Mouse (Mus musculus) Patski (cell line): ENCODE data around the gene Tgfbrap1. TPM values are rescaled to one million over a fixed set of nuclear protein-coding genes. Genes with fewer than 3 reads are reported as not detected.
"Not testable (repeated sequence)": the region's sequence is repeated elsewhere in the genome, so short reads cannot be mapped to it uniquely, and the experiment has no call there.

Source experiments
- ATAC-seq: fragments of 100-300 bp; one replicate; pipeline ENCODE4 v1.8.0; 2021
- CTCF ChIA-PET: fragments of 350-600 bp; sonication (Branson Sonifier 250); formaldehyde crosslinking; loops from one replicate; lab custom pipeline; 2022; ENCODE audit warnings: inconsistent platforms; lab: Charles Lee
- POLR2A ChIA-PET: fragments of 350-600 bp; sonication (Branson Sonifier 250); formaldehyde crosslinking; loops from one replicate; lab custom pipeline; 2022; ENCODE audit warnings: antibody characterized with exemption, inconsistent platforms; lab: Charles Lee
- DNase-seq: peaks from one replicate; pipeline ENCODE4 v3.0.0-alpha.2; 2011; ENCODE audit warnings: low read depth, low spot score
- H3K27me3 ChIP-seq: fragments of 371-371 bp; one replicate; pipeline ENCODE4 v1.5.1; 2021
- CTCF ChIP-seq: fragments of 100-300 bp; IDR thresholded peaks from one replicate; pipeline ENCODE4 v1.5.1; 2021
- in situ Hi-C: fragments of 300-500 bp; cut with MboI; formaldehyde crosslinking; loops from 3 replicates; pipeline ENCODE4 v1.11.1; 2018; ENCODE audit warnings: low pct_unique_long_range_greater_than_20kb, mixed read lengths
- polyA plus RNA-seq: library from polyadenylated mRNA; unstranded; gene quantifications from one replicate; pipeline ENCODE4 v1.2.3, GENCODE M21; 2021

The Tgfbrap1 gene
- polyA plus RNA-seq, 1 experiment from 2014 or later: 24.4 TPM

GRCm38 (mm10) chr1:43139587-43140266, 41.3 kb upstream of the Tgfbrap1 start:
- ATAC-seq (peak; percentile 52), DNase-seq (no peak)
- in situ Hi-C loops: loop anchor here (5.0 to 10.0 kb wide), 2 partner anchors 128 to 605 kb away; no protein-coding TSS in a partner anchor
- POLR2A ChIA-PET: interaction anchor here (0.6 to 4.0 kb wide), 11 partner anchors 20 to 125 kb away, joined by 3 to 28 read pairs (median 3); no protein-coding TSS in a partner anchor
- CTCF ChIA-PET: interaction anchor here (0.8 to 3.9 kb wide), 21 partner anchors 9 to 135 kb away, joined by 3 to 51 read pairs (median 7); no protein-coding TSS in a partner anchor
- H3K27me3 ChIP-seq: no peaks in the 10 kb centered on the region
- peak; percentile 94 for TF ChIP-seq CTCF

GRCm38 (mm10) chr1:43138268-43138812, 39.9 kb upstream of the Tgfbrap1 start:
- POLR2A ChIA-PET: interaction anchor here (1.3 to 4.0 kb wide), 3 partner anchors 24 to 121 kb away, joined by 3 to 28 read pairs (median 6); no protein-coding TSS in a partner anchor
- H3K27me3 ChIP-seq: no peaks in the 10 kb centered on the region
- peak; percentile 66 for TF ChIP-seq CTCF
- DNase-seq (no peak), ATAC-seq (no peak)
- in situ Hi-C loops: loop anchor here (10.0 kb wide), 1 partner anchor 606 kb away; no protein-coding TSS in a partner anchor
- CTCF ChIA-PET: interaction anchor here (1.0 to 3.9 kb wide), 12 partner anchors 10 to 136 kb away, joined by 3 to 51 read pairs (median 8); no protein-coding TSS in a partner anchor

GRCm38 (mm10) chr1:43137334-43137733, 38.9 kb upstream of the Tgfbrap1 start:
- no peaks in the 10 kb centered on the region for H3K27me3 ChIP-seq
- POLR2A ChIA-PET: interaction anchor here (1.5 kb wide), 1 partner anchor 88 kb away, joined by 4 read pairs; no protein-coding TSS in a partner anchor
- CTCF ChIA-PET: interaction anchor here (1.0 kb wide), 1 partner anchor 128 kb away, joined by 4 read pairs; no protein-coding TSS in a partner anchor
- no peak for TF ChIP-seq CTCF
- DNase-seq (no peak), ATAC-seq (no peak)
- in situ Hi-C loops: loop anchor here (10.0 kb wide), 1 partner anchor 607 kb away; no protein-coding TSS in a partner anchor

GRCm38 (mm10) chr1:43136488-43137029, 38.1 kb upstream of the Tgfbrap1 start:
- ATAC-seq, DNase-seq, H3K27me3 ChIP-seq: not testable (repeated sequence)
- CTCF ChIA-PET: interaction anchor here (1.5 to 1.6 kb wide), 2 partner anchors 23 to 128 kb away, joined by 6 read pairs; no protein-coding TSS in a partner anchor
- POLR2A ChIA-PET: interaction anchor here (1.5 kb wide), 1 partner anchor 88 kb away, joined by 4 read pairs; no protein-coding TSS in a partner anchor
- in situ Hi-C loops: loop anchor here (10.0 kb wide), 1 partner anchor 608 kb away; no protein-coding TSS in a partner anchor

GRCm38 (mm10) chr1:43131591-43131990, 33.2 kb upstream of the Tgfbrap1 start:
- DNase-seq: no peak
- CTCF ChIA-PET: interaction anchor here (1.7 kb wide), 1 partner anchor 8 kb away, joined by 8 read pairs; no protein-coding TSS in a partner anchor
- in situ Hi-C loops: loop anchor here (10.0 kb wide), 1 partner anchor 613 kb away; no protein-coding TSS in a partner anchor
- POLR2A ChIA-PET: interaction anchor here (1.0 kb wide), 1 partner anchor 31 kb away, joined by 4 read pairs; no protein-coding TSS in a partner anchor
- no peak for TF ChIP-seq CTCF
- H3K27me3 ChIP-seq: no peaks in the 10 kb centered on the region
- ATAC-seq: no peak

- TF ChIP-seq CTCF: no peak
- POLR2A ChIA-PET: interaction anchor here (0.6 kb wide), 1 partner anchor 1575 kb away, joined by 12 read pairs; no protein-coding TSS in a partner anchor
- no peak for ATAC-seq
- in situ Hi-C loops: loop anchor here (10.0 kb wide), 1 partner anchor 614 kb away; no protein-coding TSS in a partner anchor
- no peaks in the 10 kb centered on the region for H3K27me3 ChIP-seq
- DNase-seq: no peak
- CTCF ChIA-PET: interaction anchor here (1.1 to 1.7 kb wide), 2 partner anchors 9 to 11 kb away, joined by 3 to 8 read pairs; no protein-coding TSS in a partner anchor
Observed at GRCm38 (mm10) chr1:43130219-43130981, 32.0 kb upstream of the Tgfbrap1 start.

- CTCF ChIA-PET: interaction anchor here (1.0 to 1.5 kb wide), 3 partner anchors 11 to 141 kb away, joined by 3 to 8 read pairs (median 3); no protein-coding TSS in a partner anchor
- no peak for DNase-seq
- POLR2A ChIA-PET: interaction anchor here (1.1 kb wide), 2 partner anchors 31 to 37 kb away, joined by 3 to 4 read pairs; no protein-coding TSS in a partner anchor
- in situ Hi-C loops: no loop called here
- TF ChIP-seq CTCF: no peak
- no peaks in the 10 kb centered on the region for H3K27me3 ChIP-seq
- ATAC-seq: peak; percentile 88
Observed at GRCm38 (mm10) chr1:43127820-43128610, 29.6 kb upstream of the Tgfbrap1 start.

GRCm38 (mm10) chr1:43127196-43127595, 28.8 kb upstream of the Tgfbrap1 start:
- DNase-seq: no peak
- TF ChIP-seq CTCF: no peak
- POLR2A ChIA-PET: interaction anchor here (0.8 to 1.1 kb wide), 3 partner anchors 9 to 38 kb away, joined by 3 to 4 read pairs (median 3); no protein-coding TSS in a partner anchor
- CTCF ChIA-PET: interaction anchor here (1.1 to 1.5 kb wide), 2 partner anchors 12 to 142 kb away, joined by 3 to 8 read pairs; no protein-coding TSS in a partner anchor
- in situ Hi-C loops: no loop called here
- ATAC-seq: no peak
- H3K27me3 ChIP-seq: no peaks in the 10 kb centered on the region
